Mouse (Mus musculus) spleen, adult 2 months (tissue): Measurements from ENCODE around the gene Krt24. TPM values are rescaled to one million over a fixed set of nuclear protein-coding genes. Genes with fewer than 3 reads are reported as not detected.
A peak's percentile ranks its signal among the peaks of the same experiment; 100 is the strongest.
"Not testable (repeated sequence)": the region's sequence is repeated elsewhere in the genome, so short reads cannot be mapped to it uniquely, and the experiment has no call there.

Source experiments
- DNase-seq, 2 experiments: peaks; one replicate each; pipeline versions ENCODE4 v3.0.0 to v3.0.0-alpha.2; 2012 to 2021; ENCODE audit warnings: low spot score in 2 of 2, low read depth in 1 of 2
- H3K27ac ChIP-seq: fragments of 200-500 bp; 2 replicates; pipeline ENCODE4 v1.5.1; 2012; ENCODE audit warnings: low read length, inconsistent platforms; ENCODE audit not compliant: insufficient read depth
- H3K27me3 ChIP-seq: fragments of 200-500 bp; 2 replicates; pipeline ENCODE4 v1.6.1; 2012; ENCODE audit warnings: mild to moderate bottlenecking, moderate library complexity, low read length, inconsistent platforms; ENCODE audit not compliant: control insufficient read depth, insufficient read depth
- H3K36me3 ChIP-seq: fragments of 200-500 bp; 2 replicates; pipeline ENCODE4 v1.6.1; 2012; ENCODE audit warnings: mild to moderate bottlenecking, low read length, inconsistent platforms; ENCODE audit not compliant: control insufficient read depth, insufficient read depth
- H3K4me1 ChIP-seq: fragments of 200-500 bp; 2 replicates; pipeline ENCODE4 v1.6.1; 2011; ENCODE audit warnings: inconsistent platforms; ENCODE audit not compliant: control insufficient read depth, insufficient read depth, insufficient read length
- H3K4me3 ChIP-seq: fragments of 200-500 bp; 2 replicates; pipeline ENCODE4 v1.5.1; 2011; ENCODE audit warnings: mild to moderate bottlenecking, inconsistent platforms; ENCODE audit not compliant: insufficient read depth, insufficient read length; ENCODE audit errors: extremely low read depth
- CTCF ChIP-seq: fragments of 200-500 bp; IDR thresholded peaks from 2 replicates; pipeline ENCODE4 v1.5.1; 2011; ENCODE audit warnings: mild to moderate bottlenecking, inconsistent platforms; ENCODE audit not compliant: insufficient read depth, insufficient read length, insufficient replicate concordance; ENCODE audit errors: extremely low read depth
- POLR2A ChIP-seq: fragments of 200-500 bp; IDR thresholded peaks from 2 replicates; pipeline ENCODE4 v1.6.1; 2011; ENCODE audit warnings: low read depth, low read length, inconsistent platforms
- WGBS: fragments of 180-500 bp; shearing (Covaris S2); methylation state at CpG from one replicate; pipeline ENCODE4 v1.1.7; 2018; 5-methylcytosine and 5-hydroxymethylcytosine counted together
- polyA plus RNA-seq: library from polyadenylated mRNA; depleted of rRNA; stranded (reverse); fragments of >200 nt; gene quantifications from 2 replicates; pipeline ENCODE4 v1.2.3, GENCODE M21; 2012

Gene Krt24
- polyA plus RNA-seq, 1 experiment, result not detected

DNA sequence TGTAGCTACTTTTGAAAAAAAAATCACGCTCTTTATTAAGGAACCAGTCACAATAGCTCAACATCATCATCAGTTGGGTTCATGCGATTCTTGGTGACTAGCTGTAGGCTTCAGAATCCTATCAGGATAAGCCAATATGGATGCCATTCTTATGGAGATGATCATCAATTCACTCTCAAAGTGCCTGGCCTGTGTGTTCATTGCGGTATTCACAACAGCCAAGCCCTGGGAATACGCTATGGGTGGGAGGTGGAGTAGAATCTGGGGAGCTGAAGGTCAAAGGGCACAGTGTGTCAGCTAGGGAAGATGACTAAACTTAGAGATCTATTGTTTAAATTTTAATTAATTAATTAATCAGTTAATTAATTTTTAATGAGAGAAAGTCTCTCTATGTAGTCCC lies 37.1 kb downstream of the Krt24 start:
- no peak for DNase-seq
- TF ChIP-seq POLR2A (no peak), CTCF (no peak)
- Histone ChIP-seq H3K36me3 (no peaks in the 10 kb centered on the region), H3K4me1 (peaks cover 4% of the 10 kb centered on the region; the same call in 1 of the 2 replicates), H3K27me3 (peaks cover 1% of the 10 kb centered on the region; the same call in 1 of the 2 replicates), H3K27ac (no peak overlapping the region), H3K4me3 (no peak overlapping the region)
- WGBS, result 94% methylated on average over 4 of the region's 4 CpGs

DNA sequence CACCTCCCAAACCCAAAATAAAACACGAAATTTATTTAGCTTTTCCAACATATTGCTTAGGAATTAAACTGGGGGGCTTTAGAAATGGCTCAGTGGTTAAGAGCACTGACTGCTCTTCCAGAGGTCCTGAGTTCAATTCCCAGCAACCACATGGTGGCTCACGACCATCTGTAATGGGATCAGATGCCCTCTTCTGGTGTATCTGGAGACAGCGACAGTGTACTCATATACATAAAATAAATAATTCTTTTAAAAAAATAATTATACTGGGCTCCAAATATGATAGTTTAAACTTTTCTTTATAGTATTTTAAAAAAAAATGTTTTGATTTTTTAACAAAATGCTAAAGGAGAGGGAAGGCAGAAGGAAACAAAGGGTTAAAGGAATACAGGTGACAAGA lies 40.5 kb downstream of the Krt24 start:
- 56% methylated on average over 3 of the region's 3 CpGs for WGBS

DNA sequence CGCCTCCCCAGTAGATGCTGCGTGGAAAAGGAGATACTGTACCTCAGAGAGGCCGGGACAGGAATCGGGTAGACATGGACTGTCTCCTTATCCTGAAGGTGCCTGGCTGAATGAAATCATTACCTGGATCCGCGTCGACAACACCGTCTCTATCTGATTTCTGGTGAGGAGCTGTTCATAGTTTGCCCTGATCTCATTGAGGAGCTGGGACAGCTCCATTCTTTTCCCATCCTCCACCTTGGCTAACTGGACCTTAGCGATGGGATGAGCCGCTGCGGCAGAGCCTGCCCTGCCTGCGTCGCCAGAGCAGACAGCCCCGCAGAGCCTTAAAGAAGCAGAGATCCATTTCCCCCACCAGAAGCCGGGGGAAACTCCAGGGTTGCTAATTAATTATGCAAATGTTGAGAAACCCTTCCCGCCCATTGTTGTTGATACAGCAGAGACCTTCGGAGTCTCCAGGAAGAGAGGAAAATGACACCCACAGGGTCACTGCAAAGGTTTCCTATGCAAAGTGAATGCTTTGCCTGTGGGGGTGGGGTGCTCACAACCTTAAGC lies 41.2 kb downstream of the Krt24 start, which contains the start of gene Krt222:
Krt222 (minus strand) TSS at position 266 of the 555 bp plus-strand sequence.
- no peaks in the 10 kb centered on the region for H3K4me1 ChIP-seq
- TF ChIP-seq CTCF, result no peak
- TF ChIP-seq POLR2A, result no peak
- 23% methylated on average over 17 of the region's 17 CpGs for WGBS
- H3K36me3 ChIP-seq, result no peaks in the 10 kb centered on the region
- no peaks in the 10 kb centered on the region for H3K27me3 ChIP-seq
- H3K4me3 ChIP-seq, result peak within 1 kb of the TSS; percentile 39
- DNase-seq, result peak in 1 of 2 experiments; percentile 50
- H3K27ac ChIP-seq, result no peak within 1 kb of the TSS; the same call in 1 of the 2 replicates

More for the DNA sequence above, 40.5 kb downstream of the Krt24 start:
- not testable (repeated sequence) for H3K27ac ChIP-seq, H3K27me3 ChIP-seq, H3K4me3 ChIP-seq, H3K4me1 ChIP-seq, DNase-seq, H3K36me3 ChIP-seq

DNA sequence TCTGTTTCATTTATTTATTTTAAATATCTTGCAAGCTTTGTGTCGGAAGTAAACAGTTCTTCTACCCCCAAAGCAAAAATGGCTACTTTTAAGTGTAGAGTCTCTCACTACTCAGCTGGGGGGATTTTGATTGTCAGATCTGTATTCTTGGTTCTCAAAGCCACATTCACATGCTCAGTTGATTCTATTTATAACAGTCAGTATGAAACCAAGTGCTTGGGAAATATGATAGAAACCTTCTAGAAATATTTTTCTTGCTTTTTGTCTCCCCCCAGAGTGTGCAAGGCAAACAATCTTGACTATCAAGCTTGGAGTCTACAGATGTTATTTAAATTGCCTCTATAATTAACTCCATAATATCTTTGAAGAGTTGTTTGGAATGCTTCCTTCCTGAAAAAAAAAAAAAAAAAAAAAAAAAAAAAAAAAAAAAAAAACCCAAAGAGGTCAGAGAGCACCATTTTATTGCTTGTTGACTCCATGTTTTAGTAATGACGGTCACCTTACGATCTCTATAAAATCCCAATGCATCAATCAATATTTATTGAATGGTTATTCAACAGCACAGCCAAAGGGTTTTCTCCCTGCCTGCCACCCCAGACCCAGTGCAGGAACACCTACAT lies 41.8 kb downstream of the Krt24 start:
- no peaks in the 10 kb centered on the region for H3K27me3 ChIP-seq
- H3K4me3 ChIP-seq, result peak overlapping the region; percentile 39
- no peaks in the 10 kb centered on the region for H3K36me3 ChIP-seq
- WGBS, result 76% methylated on average over 3 of the region's 3 CpGs
- DNase-seq, result no peak
- no peaks in the 10 kb centered on the region for H3K4me1 ChIP-seq
- H3K27ac ChIP-seq, result no peak overlapping the region
- TF ChIP-seq POLR2A (no peak), CTCF (no peak)

DNA sequence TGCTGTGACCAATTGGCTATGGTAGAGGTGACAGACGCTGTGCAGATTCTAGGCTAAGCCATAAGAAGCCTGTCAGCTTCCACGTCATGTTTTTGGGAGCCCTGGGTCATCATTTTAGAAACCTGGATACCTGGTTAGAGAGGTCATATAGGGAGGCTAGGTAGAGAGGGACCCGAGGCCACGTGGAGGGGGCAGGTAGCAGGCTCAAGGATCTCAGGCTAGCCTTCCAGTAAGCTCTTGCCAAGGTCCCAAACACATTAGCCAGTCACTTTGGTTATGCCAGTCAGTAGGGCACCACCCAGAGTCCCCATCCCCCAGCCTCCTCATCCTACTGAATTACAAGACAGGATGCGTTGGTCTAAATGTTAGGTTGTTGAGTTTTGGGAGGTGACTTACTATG lies 43.0 kb downstream of the Krt24 start:
- TF ChIP-seq POLR2A, result no peak
- TF ChIP-seq CTCF, result no peak
- Histone ChIP-seq H3K27me3 (no peaks in the 10 kb centered on the region), H3K36me3 (no peaks in the 10 kb centered on the region), H3K27ac (no peak overlapping the region), H3K4me3 (no peak overlapping the region), H3K4me1 (peaks cover 5% of the 10 kb centered on the region; the same call in 1 of the 2 replicates)
- WGBS, result 73% methylated on average over 5 of the region's 5 CpGs
- DNase-seq, result no peak

DNA sequence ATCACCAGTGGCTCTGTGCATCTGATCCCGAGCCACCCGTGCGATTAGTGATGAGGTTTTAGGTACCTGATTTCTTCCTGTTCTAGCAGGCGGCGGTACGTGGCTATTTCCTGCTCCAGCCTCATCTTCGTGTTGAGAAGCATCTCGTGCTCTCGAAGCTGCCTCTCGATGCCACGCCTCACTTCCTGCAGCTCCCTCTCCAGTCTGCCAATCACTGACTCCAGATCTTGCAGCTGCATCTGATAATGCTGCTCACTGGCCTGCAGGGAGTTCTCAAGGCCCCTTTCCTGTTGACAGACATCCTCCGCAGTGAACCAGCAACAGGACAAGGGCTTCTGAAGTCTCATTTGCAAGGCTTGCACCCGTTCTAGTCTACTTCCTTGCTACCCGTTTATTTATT lies 46.6 kb downstream of the Krt24 start:
- 4% methylated on average over 14 of the region's 14 CpGs for WGBS
- DNase-seq, result peak; percentile 64 to 87
- Histone ChIP-seq H3K4me3 (no peak overlapping the region), H3K27me3 (no peaks in the 10 kb centered on the region), H3K27ac (peak overlapping the region; percentile 40), H3K4me1 (peaks cover 5% of the 10 kb centered on the region; the same call in 1 of the 2 replicates), H3K36me3 (no peaks in the 10 kb centered on the region)
- TF ChIP-seq POLR2A (peak; percentile 13), CTCF (no peak)

DNA sequence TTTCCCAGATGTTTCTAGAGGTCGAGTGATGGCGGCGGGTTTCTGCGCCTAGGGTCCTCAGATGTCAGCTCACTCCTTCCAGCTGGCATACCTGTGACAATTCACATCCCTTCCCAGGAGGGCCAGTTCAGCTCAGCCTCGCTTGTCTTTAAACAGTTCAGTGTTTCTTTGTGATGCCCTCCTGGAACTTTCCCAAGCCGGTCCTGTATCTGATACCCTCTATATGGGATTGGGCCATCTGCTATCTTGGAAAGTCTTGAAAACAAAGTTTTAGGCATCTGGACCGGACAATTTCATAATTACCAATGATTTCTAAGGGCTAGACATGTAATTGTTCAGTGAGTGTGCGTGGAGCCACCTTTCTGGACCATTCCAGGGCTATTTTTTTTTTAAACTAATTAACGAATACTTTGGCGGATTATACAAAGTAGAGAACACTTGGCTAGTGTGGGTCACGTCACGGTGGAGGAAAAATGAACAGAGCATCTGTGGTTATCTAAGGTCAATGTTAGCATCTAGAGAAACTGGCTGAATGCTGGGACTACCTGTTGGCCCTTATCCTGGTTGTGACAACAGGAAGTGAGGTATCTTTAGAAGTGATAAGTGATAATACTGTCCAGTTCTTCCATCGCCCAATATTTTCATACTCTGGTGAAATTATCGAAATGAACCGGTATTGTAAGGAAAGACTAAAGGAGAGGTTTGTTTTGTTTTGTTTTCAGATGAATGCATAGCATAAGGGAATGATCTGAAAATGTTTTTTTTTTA lies 53.8 kb downstream of the Krt24 start:
- Histone ChIP-seq H3K4me1 (no peaks in the 10 kb centered on the region; the same call in 1 of the 2 replicates), H3K4me3 (peak overlapping the region; percentile 96), H3K36me3 (peaks cover 7% of the 10 kb centered on the region), H3K27me3 (no peaks in the 10 kb centered on the region), H3K27ac (peak overlapping the region; percentile 80)
- no peak for DNase-seq
- 40% methylated on average over 15 of the region's 15 CpGs for WGBS
- TF ChIP-seq CTCF (no peak), POLR2A (no peak)
